Mouse (Mus musculus): ENCODE measurements around the gene Opn3.

GRCm38 (mm10) chr1:175699796-175700195 lies 7.2 kb upstream of the Opn3 start:
- TF ChIP-seq POLR2A (IDR thresholded peaks at IDR 0.05; ENCODE audit: low read depth, low read length) (no peak), CTCF (conservative IDR thresholded peaks at IDR 0.05 in 1 of 2, IDR thresholded peaks at IDR 0.05 in 1 of 2; ENCODE audit: low read depth in 2 of 2, low read length in 2 of 2) (no peak), ELF1 (IDR thresholded peaks at IDR 0.05; ENCODE audit: low read depth, low read length) (no peak), EP300 (IDR thresholded peaks at IDR 0.05; ENCODE audit: low read length) (no peak)

Data from CH12.LX (cell line).